Mouse (Mus musculus) C2C12 (cell line): ENCODE data around the gene Calm2. TPM values are rescaled to one million over a fixed set of nuclear protein-coding genes. Genes with fewer than 3 reads are reported as not detected.
A peak's percentile ranks its signal among the peaks of the same experiment; 100 is the strongest.

Experiments
- H3K27me3 ChIP-seq: one replicate; pipeline ENCODE4 v1.6.1; 2011; ENCODE audit not compliant: control insufficient read depth, insufficient read depth, insufficient read length
- H3K36me3 ChIP-seq: one replicate; pipeline ENCODE4 v1.6.1; 2011; ENCODE audit not compliant: control insufficient read depth, insufficient read depth
- H3K4me3 ChIP-seq: one replicate; pipeline ENCODE4 v1.5.1; 2011; ENCODE audit warnings: mild to moderate bottlenecking, control low read depth; ENCODE audit not compliant: poor library complexity, insufficient read depth, severe bottlenecking
- H3K79me2 ChIP-seq: one replicate; pipeline ENCODE4 v1.6.1; 2011; ENCODE audit not compliant: control insufficient read depth, insufficient read depth
- H3K79me3 ChIP-seq: one replicate; pipeline ENCODE4 v1.6.1; 2011; ENCODE audit warnings: low read depth, control low read depth
- H3ac ChIP-seq: one replicate; pipeline ENCODE3; 2011; ENCODE audit warnings: low read depth; ENCODE audit not compliant: control insufficient read depth, insufficient read length
- CEBPB ChIP-seq: IDR thresholded peaks from one replicate; pipeline ENCODE4 v1.6.1; 2011; ENCODE audit warnings: low read depth, mild to moderate bottlenecking, control low read depth, moderate library complexity
- CTCF ChIP-seq: IDR thresholded peaks from one replicate; pipeline ENCODE4 v1.5.1; 2011; ENCODE audit not compliant: control insufficient read depth, insufficient read depth, insufficient read length
- FOSL1 ChIP-seq: IDR thresholded peaks from one replicate; pipeline ENCODE4 v1.8.0; 2011; ENCODE audit warnings: mild to moderate bottlenecking, low read length; ENCODE audit not compliant: poor library complexity, insufficient read depth, severe bottlenecking
- MAX ChIP-seq: IDR thresholded peaks from one replicate; pipeline ENCODE4 v1.6.1; 2011; ENCODE audit warnings: mild to moderate bottlenecking, control low read depth
- MYOD1 ChIP-seq: IDR thresholded peaks from one replicate; pipeline ENCODE4 v1.6.1; 2011; ENCODE audit warnings: low read depth; ENCODE audit not compliant: control insufficient read depth, insufficient read length
- MYOG ChIP-seq: IDR thresholded peaks from one replicate; pipeline ENCODE4 v1.6.1; 2011; ENCODE audit not compliant: control insufficient read depth, insufficient read length; ENCODE audit errors: extremely low read depth
- USF1 ChIP-seq: IDR thresholded peaks from one replicate; pipeline ENCODE4 v1.6.1; 2011; ENCODE audit warnings: low read depth, mild to moderate bottlenecking, control low read depth, moderate library complexity
- long read RNA-seq, 2 experiments: library from polyadenylated mRNA; unstranded; transcript quantifications; one replicate each; pipeline ENCODE4 v2.0.0; 2019 to 2020
- polyA plus RNA-seq: library from polyadenylated mRNA; unstranded; fragments of >200 nt; fragmentation: generic; extraction: Trizol; gene quantifications from one replicate; pipeline ENCODE4 v1.2.1, GENCODE M21; 2012; ENCODE audit warnings: missing spikeins

Calm2 gene
- polyA plus RNA-seq, result 321 TPM
- long read RNA-seq, experiment 1, transcript Calm2-201 (6 exons, 1,205 nt), result major isoform, 888 of 972 reads
- long read RNA-seq, experiment 1, transcript Calm2-204 (5 exons, 842 nt), result minor isoform, 5 of 972 reads
- long read RNA-seq, experiment 1, partial matches to known transcripts, result 28 of 972 reads
- long read RNA-seq, experiment 1, other reads (novel, unspliced or antisense), result 51 of 972 reads
- long read RNA-seq, experiment 2, transcript Calm2-204 (5 exons, 842 nt), result minor isoform, 5 of 602 reads
- long read RNA-seq, experiment 2, transcript Calm2-201 (6 exons, 1,205 nt), result major isoform, 582 of 602 reads
- long read RNA-seq, experiment 2, partial matches to known transcripts, result 8 of 602 reads
- long read RNA-seq, experiment 2, other reads (novel, unspliced or antisense), result 7 of 602 reads

- Histone ChIP-seq H3K79me3 (peaks cover 40% of the 10 kb centered on the region), H3K27me3 (no peaks in the 10 kb centered on the region), H3K79me2 (peaks cover 47% of the 10 kb centered on the region), H3K4me3 (peak within 1 kb of the TSS; percentile 86), H3K36me3 (peaks cover 12% of the 10 kb centered on the region), H3ac (peak within 1 kb of the TSS; percentile 89)
- TF ChIP-seq CEBPB, result no peak
- TF ChIP-seq MAX, result peak; percentile 77
Observed at GRCm38 (mm10) chr17:87446767-87447611, at the start of gene Calm2. TSS of gene Calm2 (minus strand) at chr17:87446935.

- H3K79me3 ChIP-seq, result no peaks in the 10 kb centered on the region
- peaks cover 17% of the 10 kb centered on the region for H3K27me3 ChIP-seq
- TF ChIP-seq MAX (no peak), USF1 (no peak), CEBPB (no peak), FOSL1 (no peak), MYOG (no peak), CTCF (no peak), MYOD1 (no peak)
- no peaks in the 10 kb centered on the region for H3K79me2 ChIP-seq
- H3ac ChIP-seq, result no peak overlapping the region
- no peak overlapping the region for H3K4me3 ChIP-seq
- H3K36me3 ChIP-seq, result no peaks in the 10 kb centered on the region
Observed at GRCm38 (mm10) chr17:87495504-87495903, 48.8 kb upstream of the Calm2 start.

- Histone ChIP-seq H3ac (no peak overlapping the region), H3K4me3 (no peak overlapping the region), H3K36me3 (no peaks in the 10 kb centered on the region), H3K79me3 (no peaks in the 10 kb centered on the region), H3K27me3 (peaks cover 10% of the 10 kb centered on the region), H3K79me2 (no peaks in the 10 kb centered on the region)
- no peak for TF ChIP-seq USF1
- TF ChIP-seq FOSL1, result no peak
- TF ChIP-seq MYOD1, result no peak
- no peak for TF ChIP-seq MYOG
- no peak for TF ChIP-seq CTCF
- TF ChIP-seq MAX, result no peak
- TF ChIP-seq CEBPB, result no peak
Observed at GRCm38 (mm10) chr17:87494310-87494709, 47.6 kb upstream of the Calm2 start.

GRCm38 (mm10) chr17:87492286-87492685 lies 45.6 kb upstream of the Calm2 start:
- H3K4me3 ChIP-seq, result no peak overlapping the region
- no peaks in the 10 kb centered on the region for H3K79me3 ChIP-seq
- H3K36me3 ChIP-seq, result no peaks in the 10 kb centered on the region
- no peak for TF ChIP-seq USF1
- no peak for TF ChIP-seq MYOD1
- TF ChIP-seq CTCF, result no peak
- TF ChIP-seq FOSL1, result no peak
- no peak for TF ChIP-seq CEBPB
- no peak for TF ChIP-seq MYOG
- no peak for TF ChIP-seq MAX
- no peak overlapping the region for H3ac ChIP-seq
- H3K27me3 ChIP-seq, result peaks cover 6% of the 10 kb centered on the region
- H3K79me2 ChIP-seq, result no peaks in the 10 kb centered on the region

- H3K4me3 ChIP-seq, result no peak overlapping the region
- H3K79me3 ChIP-seq, result no peaks in the 10 kb centered on the region
- no peaks in the 10 kb centered on the region for H3K79me2 ChIP-seq
- peaks cover 11% of the 10 kb centered on the region for H3K27me3 ChIP-seq
- no peak for TF ChIP-seq CTCF
- TF ChIP-seq MYOG, result no peak
- TF ChIP-seq USF1, result no peak
- TF ChIP-seq MYOD1, result no peak
- no peaks in the 10 kb centered on the region for H3K36me3 ChIP-seq
- no peak overlapping the region for H3ac ChIP-seq
Observed at GRCm38 (mm10) chr17:87490295-87490694, 43.6 kb upstream of the Calm2 start.
